Mouse (Mus musculus): ENCODE results near the gene Tex264. TPM values are rescaled to one million over a fixed set of nuclear protein-coding genes. Genes with fewer than 3 reads are reported as not detected.

Gene Tex264
- polyA plus RNA-seq, 1 experiment from 2014 or later = 34.9 TPM

DNA sequence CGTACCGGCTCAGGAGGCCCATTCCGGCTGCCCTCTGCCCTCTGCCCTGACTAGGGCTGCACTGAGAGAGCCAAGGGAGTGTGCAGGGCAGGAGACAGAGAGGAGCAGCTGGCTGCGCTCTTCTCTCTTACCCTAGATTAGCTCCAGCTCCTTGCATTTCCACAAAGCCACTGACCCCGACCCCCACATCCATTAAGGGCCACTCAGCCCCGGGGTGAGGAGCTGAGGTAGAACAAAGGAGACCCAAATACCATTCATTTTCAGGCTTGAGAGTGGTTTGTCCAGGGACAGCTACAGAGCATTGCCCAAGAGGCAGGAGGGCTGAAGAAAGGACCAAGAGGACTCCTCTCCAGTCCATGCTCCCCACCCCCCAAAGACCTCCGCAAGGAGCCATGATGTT, 26.3 kb downstream of the Tex264 start:
- no peak overlapping the region for H3K4me2 ChIP-seq (ENCODE audit: low read depth, severe bottlenecking)
- H3K9ac ChIP-seq (ENCODE audit: low read length) = no peak overlapping the region
- 84% methylated on average over 7 of the region's 7 CpGs for WGBS
- H3K27me3 ChIP-seq (ENCODE audit: control insufficient read depth, insufficient read depth, low read length) = peaks cover 12% of the 10 kb centered on the region
- H3K27ac ChIP-seq (replicated peaks; ENCODE audit: low read depth, low read length) = no peak overlapping the region
- no peak for DNase-seq (ENCODE audit: low spot score)
- no peaks in the 10 kb centered on the region for H3K36me3 ChIP-seq (ENCODE audit: control insufficient read depth, insufficient read depth, low read length)
- no peak overlapping the region for H3K4me3 ChIP-seq (ENCODE audit: low read depth, low read length)
- ATAC-seq (ENCODE audit: insufficient number of reproducible peaks, low FRiP score, low TSS enrichment, low read depth) = no peak
- H3K9me3 ChIP-seq (ENCODE audit: control insufficient read depth, low read length) = no peaks in the 10 kb centered on the region
- H3K4me1 ChIP-seq (ENCODE audit: control insufficient read depth, insufficient read depth, low read length) = no peaks in the 10 kb centered on the region

GRCm38 (mm10) chr9:106657592-106657991, 28.1 kb downstream of the Tex264 start:
- Histone ChIP-seq H3K9ac (ENCODE audit: low read length) (no peak overlapping the region), H3K9me3 (ENCODE audit: control insufficient read depth, low read length) (no peaks in the 10 kb centered on the region), H3K27ac (replicated peaks; ENCODE audit: low read depth, low read length) (no peak overlapping the region), H3K4me2 (ENCODE audit: low read depth, severe bottlenecking) (no peak overlapping the region), H3K4me3 (ENCODE audit: low read depth, low read length) (no peak overlapping the region), H3K27me3 (ENCODE audit: control insufficient read depth, insufficient read depth, low read length) (peaks cover 18% of the 10 kb centered on the region), H3K36me3 (ENCODE audit: control insufficient read depth, insufficient read depth, low read length) (no peaks in the 10 kb centered on the region), H3K4me1 (ENCODE audit: control insufficient read depth, insufficient read depth, low read length) (no peaks in the 10 kb centered on the region)
- no peak for DNase-seq (ENCODE audit: low spot score)
- no peak for ATAC-seq (ENCODE audit: insufficient number of reproducible peaks, low FRiP score, low TSS enrichment, low read depth)
- 28% methylated on average over 5 of the region's 5 CpGs for WGBS

- no peak overlapping the region for H3K9ac ChIP-seq (ENCODE audit: low read length)
- no peak overlapping the region for H3K4me2 ChIP-seq (ENCODE audit: low read depth, severe bottlenecking)
- WGBS = 49% methylated on average over 5 of the region's 5 CpGs
- no peak overlapping the region for H3K4me3 ChIP-seq (ENCODE audit: low read depth, low read length)
- no peaks in the 10 kb centered on the region for H3K9me3 ChIP-seq (ENCODE audit: control insufficient read depth, low read length)
- H3K27me3 ChIP-seq (ENCODE audit: control insufficient read depth, insufficient read depth, low read length) = peaks cover 18% of the 10 kb centered on the region
- H3K27ac ChIP-seq (replicated peaks; ENCODE audit: low read depth, low read length) = no peak overlapping the region
- no peaks in the 10 kb centered on the region for H3K36me3 ChIP-seq (ENCODE audit: control insufficient read depth, insufficient read depth, low read length)
- ATAC-seq (ENCODE audit: insufficient number of reproducible peaks, low FRiP score, low TSS enrichment, low read depth) (no peak), DNase-seq (ENCODE audit: low spot score) (no peak)
- H3K4me1 ChIP-seq (ENCODE audit: control insufficient read depth, insufficient read depth, low read length) = no peaks in the 10 kb centered on the region
These were observed 28.9 kb downstream of the Tex264 start for GRCm38 (mm10) chr9:106656820-106657219.

DNA sequence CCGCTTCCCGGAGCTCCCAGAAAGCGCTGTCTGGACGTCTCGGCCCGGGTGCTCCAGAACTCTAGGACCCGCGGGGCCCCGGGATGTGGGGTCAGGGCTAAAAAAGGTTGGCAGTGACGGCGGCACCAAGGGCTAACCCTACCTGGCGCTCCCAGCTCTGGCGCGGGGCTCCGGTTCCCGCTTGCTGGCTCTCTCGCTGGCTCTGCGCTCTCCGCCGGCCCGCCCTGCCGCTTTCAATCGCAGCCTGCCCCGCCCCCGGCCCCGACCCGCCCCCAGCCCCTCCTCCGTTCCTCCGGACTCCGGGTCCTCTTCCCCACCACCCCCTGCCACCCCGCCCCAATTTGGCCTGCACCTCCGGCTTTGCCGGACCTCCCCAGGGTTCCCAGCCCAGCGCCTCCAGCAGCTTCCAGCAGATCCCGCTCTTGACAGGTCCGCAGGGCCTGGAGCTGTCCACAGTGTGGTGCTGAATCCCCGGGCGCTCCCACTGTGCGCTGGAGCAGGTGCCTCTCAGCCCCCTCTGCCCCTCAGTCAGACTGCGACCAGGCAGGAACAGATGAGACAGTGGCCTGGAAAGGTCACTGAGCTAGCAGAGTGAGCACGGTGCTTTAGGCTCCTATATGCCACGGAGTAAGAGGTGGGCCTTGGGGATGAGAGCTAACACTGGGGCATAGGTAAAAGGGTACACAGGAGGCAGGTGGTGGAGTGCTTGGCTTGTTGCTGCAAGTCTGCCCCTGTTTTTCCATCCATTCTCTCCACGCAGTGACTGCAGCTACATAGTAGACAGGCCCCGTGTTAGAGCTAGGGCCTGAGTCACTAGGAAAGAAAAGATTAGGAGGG, 29.6 kb downstream of the Tex264 start, which contains the start of gene Grm2:
Gene Grm2 (minus strand): TSS at position 199 of the 837 bp plus-strand sequence.
- peaks cover 18% of the 10 kb centered on the region for H3K27me3 ChIP-seq (ENCODE audit: control insufficient read depth, insufficient read depth, low read length)
- peak within 1 kb of the TSS; percentile 44 for H3K4me2 ChIP-seq (ENCODE audit: low read depth, severe bottlenecking)
- no peaks in the 10 kb centered on the region for H3K4me1 ChIP-seq (ENCODE audit: control insufficient read depth, insufficient read depth, low read length)
- WGBS = 1% methylated on average over 36 of the region's 44 CpGs
- ATAC-seq (ENCODE audit: insufficient number of reproducible peaks, low FRiP score, low TSS enrichment, low read depth) (0 out of 2 replicates have a peak, but pooled peaks have one; percentile 45), DNase-seq (ENCODE audit: low spot score) (peak; percentile 92)
- no peak within 1 kb of the TSS for H3K9ac ChIP-seq (ENCODE audit: low read length)
- no peak within 1 kb of the TSS for H3K27ac ChIP-seq (replicated peaks; ENCODE audit: low read depth, low read length)
- no peaks in the 10 kb centered on the region for H3K36me3 ChIP-seq (ENCODE audit: control insufficient read depth, insufficient read depth, low read length)
- peak within 1 kb of the TSS; percentile 9; the same call in 1 of the 2 replicates for H3K4me3 ChIP-seq (ENCODE audit: low read depth, low read length)
- no peaks in the 10 kb centered on the region for H3K9me3 ChIP-seq (ENCODE audit: control insufficient read depth, low read length)

GRCm38 (mm10) chr9:106652720-106653119, 33.0 kb downstream of the Tex264 start:
- ATAC-seq (ENCODE audit: insufficient number of reproducible peaks, low FRiP score, low TSS enrichment, low read depth) (no peak), DNase-seq (ENCODE audit: low spot score) (no peak)
- Histone ChIP-seq H3K36me3 (ENCODE audit: control insufficient read depth, insufficient read depth, low read length) (no peaks in the 10 kb centered on the region), H3K27me3 (ENCODE audit: control insufficient read depth, insufficient read depth, low read length) (peaks cover 21% of the 10 kb centered on the region), H3K27ac (replicated peaks; ENCODE audit: low read depth, low read length) (no peak overlapping the region), H3K4me2 (ENCODE audit: low read depth, severe bottlenecking) (no peak overlapping the region), H3K9ac (ENCODE audit: low read length) (no peak overlapping the region), H3K4me1 (ENCODE audit: control insufficient read depth, insufficient read depth, low read length) (no peaks in the 10 kb centered on the region), H3K9me3 (ENCODE audit: control insufficient read depth, low read length) (no peaks in the 10 kb centered on the region), H3K4me3 (ENCODE audit: low read depth, low read length) (no peak overlapping the region)
- WGBS = 59% methylated on average over 1 of the region's 1 CpGs

DNA sequence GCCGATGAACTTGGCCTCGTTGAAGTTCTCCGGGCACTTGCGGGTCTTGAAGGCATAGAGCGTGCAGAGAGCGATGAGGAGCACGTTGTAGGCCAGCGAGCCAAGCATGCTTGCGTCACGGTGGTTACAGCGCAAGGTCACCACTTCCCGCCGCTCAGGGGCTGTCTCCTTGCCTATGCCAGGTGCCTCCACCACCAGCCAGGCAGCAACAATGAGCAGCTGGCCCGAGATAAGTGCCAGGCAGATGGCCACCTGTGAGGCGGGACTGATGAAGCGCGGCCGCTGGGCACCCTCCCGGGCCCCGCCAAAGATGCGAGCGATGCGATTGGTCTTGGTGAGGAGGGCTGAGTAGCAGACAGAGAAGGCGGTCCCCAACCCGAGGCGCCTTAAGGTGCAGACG, 38.5 kb downstream of the Tex264 start:
- H3K4me1 ChIP-seq (ENCODE audit: control insufficient read depth, insufficient read depth, low read length) = no peaks in the 10 kb centered on the region
- H3K9ac ChIP-seq (ENCODE audit: low read length) = no peak overlapping the region
- H3K27ac ChIP-seq (replicated peaks; ENCODE audit: low read depth, low read length) = no peak overlapping the region
- ATAC-seq (ENCODE audit: insufficient number of reproducible peaks, low FRiP score, low TSS enrichment, low read depth) (no peak), DNase-seq (ENCODE audit: low spot score) (no peak)
- WGBS = 71% methylated on average over 27 of the region's 27 CpGs
- no peak overlapping the region for H3K4me3 ChIP-seq (ENCODE audit: low read depth, low read length)
- peaks cover 4% of the 10 kb centered on the region; the same call in 1 of the 2 replicates for H3K27me3 ChIP-seq (ENCODE audit: control insufficient read depth, insufficient read depth, low read length)
- no peak overlapping the region for H3K4me2 ChIP-seq (ENCODE audit: low read depth, severe bottlenecking)
- no peaks in the 10 kb centered on the region for H3K36me3 ChIP-seq (ENCODE audit: control insufficient read depth, insufficient read depth, low read length)
- H3K9me3 ChIP-seq (ENCODE audit: control insufficient read depth, low read length) = no peaks in the 10 kb centered on the region

GRCm38 (mm10) chr9:106645684-106646271, 39.9 kb downstream of the Tex264 start:
- WGBS = 83% methylated on average over 9 of the region's 9 CpGs
- DNase-seq (ENCODE audit: low spot score) = no peak
- H3K4me3 ChIP-seq (ENCODE audit: low read depth, low read length) = no peak overlapping the region
- H3K4me1 ChIP-seq (ENCODE audit: control insufficient read depth, insufficient read depth, low read length) = no peaks in the 10 kb centered on the region
- H3K4me2 ChIP-seq (ENCODE audit: low read depth, severe bottlenecking) = no peak overlapping the region
- H3K9ac ChIP-seq (ENCODE audit: low read length) = no peak overlapping the region
- no peak for ATAC-seq (ENCODE audit: insufficient number of reproducible peaks, low FRiP score, low TSS enrichment, low read depth)
- no peaks in the 10 kb centered on the region for H3K9me3 ChIP-seq (ENCODE audit: control insufficient read depth, low read length)
- H3K36me3 ChIP-seq (ENCODE audit: control insufficient read depth, insufficient read depth, low read length) = no peaks in the 10 kb centered on the region
- H3K27ac ChIP-seq (replicated peaks; ENCODE audit: low read depth, low read length) = no peak overlapping the region
- H3K27me3 ChIP-seq (ENCODE audit: control insufficient read depth, insufficient read depth, low read length) = peaks cover 4% of the 10 kb centered on the region; the same call in 1 of the 2 replicates

- ATAC-seq (ENCODE audit: insufficient number of reproducible peaks, low FRiP score, low TSS enrichment, low read depth) (no peak), DNase-seq (ENCODE audit: low spot score) (peak; percentile 29)
- Histone ChIP-seq H3K9me3 (ENCODE audit: control insufficient read depth, low read length) (no peaks in the 10 kb centered on the region), H3K27ac (replicated peaks; ENCODE audit: low read depth, low read length) (no peak overlapping the region), H3K4me2 (ENCODE audit: low read depth, severe bottlenecking) (no peak overlapping the region), H3K36me3 (ENCODE audit: control insufficient read depth, insufficient read depth, low read length) (no peaks in the 10 kb centered on the region), H3K4me1 (ENCODE audit: control insufficient read depth, insufficient read depth, low read length) (no peaks in the 10 kb centered on the region), H3K27me3 (ENCODE audit: control insufficient read depth, insufficient read depth, low read length) (peaks cover 4% of the 10 kb centered on the region; the same call in 1 of the 2 replicates), H3K9ac (ENCODE audit: low read length) (no peak overlapping the region), H3K4me3 (ENCODE audit: low read depth, low read length) (no peak overlapping the region)
- WGBS = 71% methylated on average over 6 of the region's 6 CpGs
These were observed 41.9 kb downstream of the Tex264 start for GRCm38 (mm10) chr9:106643787-106644186.

Measured in limb, embryonic 11.5 days (tissue).